Mouse (Mus musculus) lung, postnatal 36 days (tissue): ENCODE results near the gene Gpr25.

Experiments
- DNase-seq: peaks from one replicate; pipeline ENCODE4 v3.0.0; 2022; ENCODE audit warnings: mixed read lengths

Gene Gpr25

GRCm38 (mm10) chr1:136260635-136261238, at the start of gene Gpr25:
Gene Gpr25, minus strand, starts transcription at chr1:136260873.
- DNase-seq, result no peak

- no peak for DNase-seq
Observed at GRCm38 (mm10) chr1:136309193-136309592, 48.5 kb upstream of the Gpr25 start.

- DNase-seq, result peak; percentile 80
Observed at GRCm38 (mm10) chr1:136306424-136306823, 45.8 kb upstream of the Gpr25 start.

- no peak for DNase-seq
Observed at GRCm38 (mm10) chr1:136293961-136294360, 33.3 kb upstream of the Gpr25 start.

- no peak for DNase-seq
Observed at GRCm38 (mm10) chr1:136289803-136290202, 29.1 kb upstream of the Gpr25 start.

GRCm38 (mm10) chr1:136277366-136277765, 16.7 kb upstream of the Gpr25 start:
- DNase-seq, result no peak

- DNase-seq, result no peak
Observed at GRCm38 (mm10) chr1:136268224-136268623, 7.6 kb upstream of the Gpr25 start.

GRCm38 (mm10) chr1:136266127-136266526, 5.5 kb upstream of the Gpr25 start:
- DNase-seq, result no peak

GRCm38 (mm10) chr1:136263355-136263754, 2.7 kb upstream of the Gpr25 start:
- no peak for DNase-seq

- DNase-seq, result peak; percentile 18
Observed at GRCm38 (mm10) chr1:136259893-136260634, 609 bp downstream of the Gpr25 start.

GRCm38 (mm10) chr1:136259543-136259892, 1.2 kb downstream of the Gpr25 start:
- no peak for DNase-seq

- no peak for DNase-seq
Observed at GRCm38 (mm10) chr1:136258495-136258894, 2.2 kb downstream of the Gpr25 start.

- DNase-seq, result no peak
Observed at GRCm38 (mm10) chr1:136255657-136256056, 5.0 kb downstream of the Gpr25 start.

GRCm38 (mm10) chr1:136255174-136255573, 5.5 kb downstream of the Gpr25 start:
- no peak for DNase-seq

- no peak for DNase-seq
Observed at GRCm38 (mm10) chr1:136254503-136255065, 6.1 kb downstream of the Gpr25 start.

GRCm38 (mm10) chr1:136253472-136253871, 7.2 kb downstream of the Gpr25 start:
- DNase-seq, result no peak

- no peak for DNase-seq
Observed at GRCm38 (mm10) chr1:136249662-136250061, 11.0 kb downstream of the Gpr25 start.

- no peak for DNase-seq
Observed at GRCm38 (mm10) chr1:136247393-136247792, 13.3 kb downstream of the Gpr25 start.

- no peak for DNase-seq
Observed at GRCm38 (mm10) chr1:136244469-136244868, 16.2 kb downstream of the Gpr25 start.

- DNase-seq, result no peak
Observed at GRCm38 (mm10) chr1:136241801-136242200, 18.9 kb downstream of the Gpr25 start.

- DNase-seq, result no peak
Observed at GRCm38 (mm10) chr1:136238495-136238894, 22.2 kb downstream of the Gpr25 start.

- DNase-seq, result no peak
Observed at GRCm38 (mm10) chr1:136234595-136235092, 26.0 kb downstream of the Gpr25 start.

GRCm38 (mm10) chr1:136233892-136234594, 26.6 kb downstream of the Gpr25 start, which contains the start of gene Inava:
Gene Inava, minus strand, starts transcription at chr1:136234264.
- peak; percentile 24 for DNase-seq
